Mouse (Mus musculus): ENCODE measurements around the gene Ptprd.

- TF ChIP-seq CTCF (conservative IDR thresholded peaks at IDR 0.05; ENCODE audit: low read length), result no peak
- TF ChIP-seq POU5F1 (IDR thresholded peaks at IDR 0.05; ENCODE audit: borderline replicate concordance, low read length), result no peak
Observed at GRCm38 (mm10) chr4:77648911-77649310, 562.9 kb downstream of the Ptprd start.
